Mouse (Mus musculus): ENCODE measurements around the gene Cdk6.

- no peak for TF ChIP-seq MAX (IDR thresholded peaks at IDR 0.05; ENCODE audit: low read depth)
- TF ChIP-seq USF1 (IDR thresholded peaks at IDR 0.05; ENCODE audit: low read depth): no peak
- TF ChIP-seq POLR2A (IDR thresholded peaks at IDR 0.05; ENCODE audit: insufficient read length, low read depth): no peak
- no peak for TF ChIP-seq E2F4 (IDR thresholded peaks at IDR 0.05; ENCODE audit: insufficient read depth)
Observed at GRCm38 (mm10) chr5:3352314-3352713, 11.0 kb downstream of the Cdk6 start.

All from myocyte (in vitro differentiated cells).